Mouse (Mus musculus) kidney, adult 18-20 months (tissue): ENCODE data around the gene Mrgpra6.
A peak's percentile ranks its signal among the peaks of the same experiment; 100 is the strongest.

Source experiments
- DNase-seq: peaks from one replicate; pipeline ENCODE4 v3.0.0; 2021

Gene Mrgpra6

GRCm38 (mm10) chr7:47204830-47205229 is at the start of gene Mrgpra6:
Gene Mrgpra6, minus strand, starts transcription at chr7:47204920.
- DNase-seq = no peak

DNA sequence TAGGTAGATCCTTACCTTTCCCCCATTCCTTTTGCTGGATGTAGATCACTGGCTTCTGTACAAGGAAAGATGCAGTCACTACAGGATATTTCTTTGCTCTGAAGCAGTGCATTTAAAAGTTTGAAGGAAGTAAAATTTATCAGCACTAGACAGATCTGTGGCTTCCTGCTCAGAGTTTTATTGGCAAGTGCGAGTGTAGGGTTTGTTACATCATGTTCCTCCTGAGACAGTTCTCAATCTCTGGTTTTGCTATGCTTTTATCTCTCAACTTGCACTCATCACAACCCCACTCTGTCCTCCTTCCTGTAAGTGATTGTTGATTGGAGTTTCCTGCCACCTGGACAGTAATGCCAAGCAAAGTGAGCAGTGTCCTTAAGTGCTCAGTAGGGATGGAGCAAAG is 48.0 kb upstream of the Mrgpra6 start, which contains the start of gene Mrgpra9:
TSS of gene Mrgpra9 (minus strand) at position 79 of the 400 bp plus-strand sequence.
- DNase-seq = no peak

DNA sequence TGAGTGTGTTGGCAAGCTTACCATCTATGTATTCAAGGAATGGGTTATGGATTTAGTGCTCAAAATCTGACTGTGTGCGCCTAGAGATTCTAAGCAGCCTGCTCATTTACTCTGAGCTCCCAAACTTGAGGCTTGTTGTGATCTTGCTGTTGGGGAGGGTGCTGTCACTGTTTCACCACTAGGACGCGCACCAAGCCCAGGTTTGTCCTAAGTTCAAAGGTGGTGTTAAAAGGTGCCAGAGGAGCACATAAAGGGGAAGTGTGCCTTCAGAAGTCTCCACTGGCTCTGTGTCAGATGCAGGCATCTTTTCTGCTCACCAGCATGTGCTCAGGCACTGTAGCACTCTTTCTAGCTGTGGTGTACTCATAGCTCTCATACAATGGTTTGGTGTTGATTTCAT is 39.9 kb upstream of the Mrgpra6 start:
- DNase-seq = no peak

DNA sequence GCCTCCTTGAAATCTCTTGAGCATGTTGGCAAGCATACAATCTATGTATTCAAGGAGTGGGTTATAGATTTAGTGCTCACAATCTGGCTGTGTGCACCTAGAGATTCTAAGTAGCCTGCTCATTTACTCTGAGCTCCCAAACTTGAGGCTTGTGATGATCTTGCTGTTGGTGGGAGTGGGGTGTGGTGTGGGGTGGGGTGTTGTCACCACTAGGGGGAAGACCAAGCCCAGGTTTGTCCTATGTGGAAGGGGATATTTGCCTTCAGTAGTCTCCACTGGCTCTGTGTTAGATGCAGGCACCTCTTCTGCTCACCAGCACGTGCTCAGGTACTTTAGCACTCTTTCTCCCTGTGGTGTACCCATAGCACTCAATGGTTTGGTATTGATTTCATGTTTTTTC is 9.4 kb downstream of the Mrgpra6 start:
- DNase-seq = no peak

DNA sequence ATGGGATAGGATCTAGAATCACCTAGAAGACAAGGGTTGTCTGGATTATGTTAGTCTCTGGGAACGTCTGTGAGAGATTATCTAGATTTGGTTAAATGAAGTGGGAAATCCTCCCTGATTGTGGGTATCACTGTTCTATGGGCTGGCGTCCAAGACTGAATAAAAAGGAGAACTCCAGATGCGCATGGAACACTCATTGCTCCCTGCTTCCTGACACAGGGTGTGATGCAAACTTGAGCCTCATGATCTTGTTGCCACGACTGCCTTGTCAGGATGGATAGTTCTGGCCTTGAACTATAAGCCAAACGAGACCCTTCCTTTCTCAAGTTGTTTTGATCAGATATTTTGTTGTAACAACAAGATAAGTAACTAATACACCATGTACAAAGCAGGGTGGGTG is 33.9 kb downstream of the Mrgpra6 start:
- no peak for DNase-seq

DNA sequence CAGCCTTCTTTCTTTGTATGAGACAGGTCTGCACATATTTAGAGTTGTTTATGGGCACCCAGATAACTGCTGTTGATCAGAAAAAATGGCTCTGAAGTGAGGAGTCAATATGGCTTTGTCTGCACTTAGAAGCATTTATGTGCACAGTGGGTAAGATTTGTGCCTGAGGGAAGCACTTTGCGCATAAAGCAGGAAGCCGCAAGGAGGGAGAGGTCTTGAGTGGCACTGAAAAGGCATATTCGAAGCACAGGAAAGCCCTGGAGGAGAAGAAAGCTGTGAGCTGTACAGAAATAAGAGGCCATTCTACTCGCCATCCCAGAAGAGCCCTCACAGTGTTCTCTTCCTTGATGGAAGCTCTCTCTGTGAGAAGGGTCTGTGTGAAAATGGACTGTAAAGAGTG is 39.7 kb downstream of the Mrgpra6 start:
- no peak for DNase-seq

DNA sequence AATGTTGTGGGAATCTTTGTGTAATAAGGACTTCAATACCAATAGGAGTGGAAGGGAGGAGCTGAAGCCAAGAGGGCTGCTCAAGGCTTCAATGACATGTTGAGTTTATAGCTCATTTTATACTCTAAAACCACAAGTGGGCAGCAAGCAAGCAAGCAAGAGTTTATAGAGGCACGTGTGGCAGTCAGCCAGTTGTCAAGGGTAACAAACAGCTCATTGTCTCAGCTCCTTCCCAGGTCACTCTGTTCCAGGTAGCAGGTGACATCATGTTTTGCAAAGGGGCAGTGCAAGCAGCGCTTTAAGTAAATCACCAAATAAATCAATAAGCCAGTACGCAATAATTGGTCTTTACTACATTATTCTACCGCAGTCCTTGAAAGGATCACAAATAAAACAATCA is 41.5 kb downstream of the Mrgpra6 start:
- no peak for DNase-seq

DNA sequence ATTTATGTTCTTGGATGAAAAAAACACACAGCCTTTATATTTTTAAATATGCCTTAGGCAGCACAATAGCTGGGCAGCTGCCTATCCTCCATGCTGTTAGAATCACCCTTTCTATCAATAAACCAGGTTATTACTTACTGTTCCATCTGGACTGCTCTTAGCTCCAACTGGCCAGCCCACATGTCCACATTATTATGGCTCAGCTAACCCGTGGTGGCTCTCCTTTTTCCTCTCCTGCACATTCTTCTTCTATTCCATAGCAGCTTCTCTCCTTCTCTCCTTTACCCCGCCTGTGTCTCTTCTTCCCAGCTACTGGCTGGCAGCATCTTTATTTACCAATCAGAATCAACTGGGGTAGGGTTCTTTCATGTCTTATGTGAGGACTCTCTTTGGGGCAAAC is 46.3 kb downstream of the Mrgpra6 start:
- no peak for DNase-seq

- no peak for DNase-seq
Observed at GRCm38 (mm10) chr7:47157743-47158142, 47.0 kb downstream of the Mrgpra6 start.

DNA sequence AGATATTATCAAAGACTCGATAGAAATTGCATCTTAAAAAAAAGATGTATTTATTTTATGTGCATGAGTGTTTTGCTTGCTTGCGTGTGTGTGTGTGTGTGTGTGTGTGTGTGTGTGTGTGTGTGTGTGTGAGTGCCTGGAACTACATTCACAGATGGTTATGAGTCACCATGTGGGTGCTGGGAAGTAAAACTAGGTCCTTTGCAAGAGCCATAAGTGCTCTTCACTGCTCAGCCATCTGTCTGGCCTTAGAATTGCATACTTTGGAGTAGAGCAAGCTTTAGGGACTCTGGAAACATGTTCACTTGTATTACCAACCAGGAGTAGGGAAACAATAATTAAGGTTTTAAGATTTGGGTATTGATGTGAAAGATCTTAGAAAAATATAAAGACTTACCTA is 48.9 kb downstream of the Mrgpra6 start:
- no peak for DNase-seq

DNA sequence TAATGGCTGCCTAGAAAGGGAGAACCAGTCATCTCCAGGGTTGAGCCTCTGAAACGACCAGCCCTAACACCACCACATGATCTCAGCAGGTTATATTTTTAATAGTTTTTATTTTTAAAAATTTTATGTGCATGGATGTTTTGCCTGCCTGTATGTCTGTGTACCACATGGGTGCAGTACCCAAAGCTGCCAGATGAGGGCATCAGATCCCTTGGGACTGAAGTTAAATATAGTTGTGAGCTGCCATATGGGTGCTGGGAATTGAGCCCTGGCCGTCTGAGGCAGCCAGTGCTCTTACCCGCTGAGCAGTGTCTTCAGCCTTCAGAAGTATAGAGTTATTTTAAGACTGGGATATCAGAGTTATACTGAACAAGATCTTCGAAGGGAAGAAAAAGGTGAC is 49.3 kb downstream of the Mrgpra6 start:
- DNase-seq = no peak

GRCm38 (mm10) chr7:47150420-47151061 is 54.2 kb downstream of the Mrgpra6 start:
- DNase-seq = peak; percentile 38

DNA sequence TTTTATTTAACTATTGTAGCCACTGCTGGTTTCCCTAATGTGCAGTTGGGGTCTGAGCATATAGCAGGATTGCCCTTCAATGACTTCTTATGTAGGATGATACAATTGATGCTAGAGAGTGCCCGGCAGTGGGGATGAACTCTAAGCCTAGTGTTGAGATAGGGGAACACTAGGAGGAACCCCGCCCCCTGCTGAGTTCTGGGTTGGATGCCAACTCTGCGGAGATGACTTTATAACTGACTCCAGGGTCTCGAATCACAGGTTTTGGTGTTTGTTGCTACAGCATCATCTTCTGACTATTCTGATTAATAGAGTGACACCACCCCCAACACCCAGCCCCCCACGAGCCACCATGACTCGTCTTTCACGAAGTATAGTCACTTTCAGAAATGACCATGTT is 56.4 kb downstream of the Mrgpra6 start:
- DNase-seq = no peak

DNA sequence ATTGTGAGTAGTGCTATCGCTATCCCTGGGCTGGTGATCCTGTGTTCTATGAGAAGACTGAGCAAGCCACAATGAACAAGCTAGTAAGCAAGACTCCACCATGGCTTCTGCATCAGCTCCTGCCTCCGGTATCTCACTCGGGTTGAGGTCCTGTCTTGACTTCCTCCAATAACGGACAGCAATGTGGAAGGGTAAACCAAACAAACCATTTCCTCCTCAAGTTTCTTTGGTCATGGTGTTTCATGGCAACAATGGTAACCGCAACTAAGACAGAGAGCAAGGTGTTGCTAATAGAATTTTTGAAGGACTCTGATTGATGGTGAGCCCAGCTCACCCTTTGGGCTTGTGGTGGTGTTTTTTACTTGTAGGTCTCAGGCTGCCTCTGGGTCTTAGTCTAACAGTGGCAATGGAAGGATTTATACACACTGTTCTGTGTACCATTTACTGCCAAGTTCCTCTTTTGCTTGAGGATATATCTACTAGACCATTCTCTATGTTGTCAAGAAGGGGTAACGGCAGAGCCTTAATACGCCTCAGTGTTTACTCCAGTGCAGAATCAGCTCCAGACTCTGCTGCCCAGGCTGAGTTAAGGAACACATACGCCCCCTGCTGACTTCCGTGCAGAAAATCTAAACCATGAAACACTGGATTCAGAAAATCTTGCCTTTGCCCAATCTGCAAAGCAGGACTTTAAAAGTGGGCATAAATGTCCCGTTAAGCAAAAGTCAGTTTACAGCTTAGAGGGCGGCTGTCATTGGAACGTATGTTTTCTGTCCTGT is 58.5 kb downstream of the Mrgpra6 start:
- DNase-seq = peak; percentile 21

DNA sequence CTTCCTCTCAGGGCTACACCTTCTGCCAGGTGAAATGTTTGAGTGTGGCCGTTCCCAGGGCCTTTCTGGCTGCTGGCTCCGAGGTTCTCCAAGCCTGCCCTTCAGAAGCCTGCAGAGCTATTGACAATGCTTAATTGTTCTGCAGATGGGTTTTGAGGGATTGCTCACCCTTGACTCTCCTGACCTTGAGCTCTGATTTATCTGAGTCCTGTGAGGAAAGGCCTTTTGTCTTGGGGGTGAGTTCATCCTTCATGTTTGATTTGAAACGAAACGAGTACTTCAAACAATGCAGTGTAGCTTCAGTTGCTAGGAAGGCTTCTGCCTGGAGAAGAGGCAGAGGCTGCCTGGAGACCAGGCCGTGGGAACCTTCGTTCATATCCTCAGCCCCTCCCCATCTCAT is 60.4 kb downstream of the Mrgpra6 start:
- DNase-seq = no peak

GRCm38 (mm10) chr7:47139823-47140325 is 64.8 kb downstream of the Mrgpra6 start:
- no peak for DNase-seq
